19 mouse cellular contexts compared by ENCODE assay signal in the genomic region with DNA sequence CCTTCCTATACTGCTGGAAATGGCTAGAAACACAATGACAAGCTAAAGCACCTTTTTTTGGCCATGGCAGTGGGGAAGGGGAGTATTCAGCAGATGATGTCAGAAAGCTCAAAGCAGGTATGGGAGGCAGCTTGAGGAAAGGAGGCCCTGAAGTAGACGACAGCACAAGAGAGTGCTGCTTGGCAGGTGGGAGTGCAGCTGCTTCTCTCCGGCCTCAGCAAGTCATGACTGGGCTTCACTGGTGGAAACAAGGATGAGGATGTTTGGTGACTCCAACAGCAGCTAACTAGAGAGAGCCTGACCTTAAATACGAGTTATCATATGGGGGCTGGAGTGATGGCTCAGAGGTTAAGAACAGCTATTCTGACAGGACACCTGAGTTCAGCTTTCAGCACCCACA.
"Had no signal": no experiment of that assay in that cellular context is flagged by ENCODE, and none has a peak within 500 bp of the region (broad histone marks: within the 10 kb centered on the region; RNA-seq: fewer than 3 reads in every experiment).

No protein-coding gene starts in this region.

- H3K4me1 ChIP-seq: neural tube, embryonic 12.5 days had no signal

- H3K27ac ChIP-seq: left cerebral cortex, adult 2 months; limb, embryonic 12.5 days; limb, embryonic 15.5 days; macrophage; neural tube, embryonic 12.5 days; neural tube, embryonic 15.5 days; stomach, embryonic 15.5 days had no signal

- H3K4me3 ChIP-seq: left cerebral cortex, adult 2 months; limb, embryonic 12.5 days; limb, embryonic 15.5 days; neural tube, embryonic 12.5 days; neural tube, embryonic 15.5 days; stomach, embryonic 15.5 days had no signal

- H3K4me2 ChIP-seq: limb, embryonic 12.5 days; limb, embryonic 15.5 days; liver, embryonic 11.5 days; midbrain, embryonic 11.5 days; neural tube, embryonic 12.5 days; neural tube, embryonic 15.5 days; stomach, embryonic 15.5 days had no signal

- DNase-seq: kidney, adult 9 months; layer of hippocampus, postnatal 36 days; left cerebral cortex, postnatal 4 days; lung, adult 2 months; lung, postnatal 14 days; midbrain, embryonic 14.5 days; right cerebral cortex, adult 18-20 months; right cerebral cortex, postnatal 14 days; right cerebral cortex, postnatal 4 days; thymus, postnatal 25 days had no signal

- H3K27me3 ChIP-seq: limb, embryonic 12.5 days; limb, embryonic 15.5 days; neural tube, embryonic 12.5 days; neural tube, embryonic 15.5 days; stomach, embryonic 15.5 days had no signal

- H3K36me3 ChIP-seq: limb, embryonic 15.5 days; neural tube, embryonic 15.5 days; stomach, embryonic 15.5 days had no signal
